Mouse (Mus musculus) stomach, embryonic 16.5 days (tissue): ENCODE data around the gene Midn. TPM values are rescaled to one million over a fixed set of nuclear protein-coding genes. Genes with fewer than 3 reads are reported as not detected.
A peak's percentile ranks its signal among the peaks of the same experiment; 100 is the strongest.

Experiments used
- ATAC-seq: fragments of 200-750 bp; cut with Nextera tagmentation; 2 replicates; pipeline ENCODE4 v1.8.0; 2017; ENCODE audit warnings: moderate number of reproducible peaks, moderate TSS enrichment; ENCODE audit not compliant: insufficient read depth, low FRiP score
- H3K27ac ChIP-seq: fragments of 300-500 bp; sonication (generic); 2 replicates; pipeline ENCODE4 v1.5.1; 2014; ENCODE audit warnings: low read length
- H3K27me3 ChIP-seq: fragments of 300-500 bp; sonication (generic); 2 replicates; pipeline ENCODE4 v1.6.1; 2014; ENCODE audit warnings: low read length, control low read depth, mixed read lengths; ENCODE audit not compliant: control insufficient read depth, insufficient read depth
- H3K36me3 ChIP-seq: fragments of 300-500 bp; sonication (generic); 2 replicates; pipeline ENCODE4 v1.6.1; 2014; ENCODE audit warnings: low read length; ENCODE audit not compliant: control insufficient read depth, insufficient read depth
- H3K4me1 ChIP-seq: fragments of 300-500 bp; sonication (generic); 2 replicates; pipeline ENCODE4 v1.6.1; 2014; ENCODE audit warnings: low read length, control low read depth, mixed read lengths; ENCODE audit not compliant: control insufficient read depth, insufficient read depth
- H3K4me2 ChIP-seq: fragments of 300-500 bp; sonication (generic); 2 replicates; pipeline ENCODE4 v1.6.1; 2014; ENCODE audit warnings: low read depth, low read length, mixed read lengths
- H3K4me3 ChIP-seq: fragments of 300-500 bp; sonication (generic); replicated peaks from 2 replicates; pipeline ENCODE4 v1.5.1; 2014; ENCODE audit warnings: mild to moderate bottlenecking, low read length
- H3K9ac ChIP-seq: fragments of 300-500 bp; sonication (generic); 2 replicates; pipeline ENCODE4 v1.6.1; 2014; ENCODE audit warnings: low read length
- H3K9me3 ChIP-seq: fragments of 300-500 bp; sonication (generic); replicated peaks from 2 replicates; pipeline ENCODE4 v1.6.1; 2016; ENCODE audit warnings: low read length, control low read depth; ENCODE audit not compliant: control insufficient read depth
- WGBS: fragments of 180-500 bp; shearing (Covaris S2); extraction: QIAGEN DNeasy Blood & Tissue Kit; methylation state at CpG from one replicate; pipeline ENCODE4 v1.1.7; 2014; 5-methylcytosine and 5-hydroxymethylcytosine counted together
- polyA plus RNA-seq: library from polyadenylated mRNA; unstranded; fragments of >200 nt; fragmentation: Nextera tagmentation; extraction: Ambion mirVana; gene quantifications from 2 replicates; pipeline ENCODE4 v1.2.1, GENCODE M21; 2015

Gene Midn
- polyA plus RNA-seq, 1 experiment from 2014 or later: 9.8 TPM

- peaks cover 20% of the 10 kb centered on the region for H3K36me3 ChIP-seq
- no peak overlapping the region for H3K27ac ChIP-seq
- no peak overlapping the region for H3K9ac ChIP-seq
- peaks cover 29% of the 10 kb centered on the region for H3K4me1 ChIP-seq
- peaks cover 3% of the 10 kb centered on the region; the same call in 1 of the 2 replicates for H3K27me3 ChIP-seq
- no peak overlapping the region for H3K4me2 ChIP-seq
- ATAC-seq: no peak
- H3K4me3 ChIP-seq: no peak overlapping the region
- 69% methylated on average over 8 of the region's 8 CpGs for WGBS
- no peaks in the 10 kb centered on the region for H3K9me3 ChIP-seq
These were observed 14.7 kb upstream of the Midn start for GRCm38 (mm10) chr10:80133226-80133849.

DNA sequence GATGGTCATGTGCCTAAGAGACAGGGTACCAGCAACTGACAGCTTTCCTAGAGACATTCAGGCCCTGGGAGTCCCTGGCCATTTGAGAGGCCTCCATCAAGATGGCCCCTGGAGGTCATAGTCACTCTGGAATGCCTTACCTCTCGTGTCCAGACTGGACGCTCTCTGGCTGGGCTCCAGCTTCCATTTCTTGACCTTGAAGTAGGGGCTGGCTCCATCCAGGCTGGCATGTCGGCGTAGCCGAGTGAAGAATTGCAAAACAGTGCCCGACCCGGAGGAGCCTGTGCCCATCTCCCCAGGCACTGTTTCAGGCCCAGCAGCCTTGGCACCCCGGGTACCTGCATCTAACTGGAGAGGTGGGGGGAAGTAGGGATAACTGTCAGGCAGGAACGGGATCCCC is 13.7 kb upstream of the Midn start:
- 91% methylated on average over 9 of the region's 9 CpGs for WGBS
- Histone ChIP-seq H3K36me3 (peaks cover 10% of the 10 kb centered on the region), H3K4me3 (no peak overlapping the region), H3K4me1 (peaks cover 35% of the 10 kb centered on the region), H3K9ac (no peak overlapping the region), H3K27me3 (peaks cover 3% of the 10 kb centered on the region; the same call in 1 of the 2 replicates), H3K27ac (no peak overlapping the region), H3K4me2 (no peak overlapping the region), H3K9me3 (no peaks in the 10 kb centered on the region)
- ATAC-seq: no peak

GRCm38 (mm10) chr10:80135161-80135560 is 12.9 kb upstream of the Midn start:
- no peak overlapping the region for H3K4me2 ChIP-seq
- no peaks in the 10 kb centered on the region for H3K9me3 ChIP-seq
- peaks cover 8% of the 10 kb centered on the region for H3K36me3 ChIP-seq
- no peak overlapping the region for H3K9ac ChIP-seq
- H3K27ac ChIP-seq: no peak overlapping the region
- H3K4me3 ChIP-seq: no peak overlapping the region
- H3K27me3 ChIP-seq: peaks cover 3% of the 10 kb centered on the region; the same call in 1 of the 2 replicates
- H3K4me1 ChIP-seq: peaks cover 35% of the 10 kb centered on the region
- WGBS: 77% methylated on average over 10 of the region's 10 CpGs
- no peak for ATAC-seq

DNA sequence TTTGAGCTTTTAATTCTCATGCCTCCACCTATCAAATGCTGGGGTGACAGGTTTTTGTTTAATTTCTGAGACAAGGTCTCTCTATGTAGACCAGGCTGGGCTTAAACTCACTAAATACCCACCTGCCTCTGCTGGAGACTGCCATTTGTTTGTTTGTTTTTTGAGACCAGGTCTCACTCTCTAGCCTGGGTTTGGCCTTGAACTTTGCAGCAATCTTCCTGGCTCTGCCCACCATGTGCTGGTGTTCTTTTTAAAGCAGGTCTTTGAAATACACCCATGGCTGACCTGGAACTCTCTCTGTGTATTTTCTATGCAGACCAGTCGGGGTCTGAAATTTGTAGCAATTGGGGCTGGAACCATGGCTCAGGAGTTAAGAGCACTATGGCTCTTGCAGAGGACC is 12.4 kb upstream of the Midn start:
- H3K27ac ChIP-seq: no peak overlapping the region
- 0 out of 2 replicates have a peak, but pooled peaks cover 3% of the 10 kb centered on the region for H3K36me3 ChIP-seq
- H3K4me1 ChIP-seq: peaks cover 34% of the 10 kb centered on the region
- no peak for ATAC-seq
- no peak overlapping the region for H3K4me3 ChIP-seq
- 88% methylated on average over 1 of the region's 1 CpGs for WGBS
- no peaks in the 10 kb centered on the region for H3K9me3 ChIP-seq
- no peak overlapping the region for H3K9ac ChIP-seq
- peaks cover 3% of the 10 kb centered on the region; the same call in 1 of the 2 replicates for H3K27me3 ChIP-seq
- H3K4me2 ChIP-seq: no peak overlapping the region

- peaks cover 3% of the 10 kb centered on the region; the same call in 1 of the 2 replicates for H3K27me3 ChIP-seq
- H3K9me3 ChIP-seq: no peaks in the 10 kb centered on the region
- ATAC-seq: no peak
- 0 out of 2 replicates have a peak, but pooled peaks cover 3% of the 10 kb centered on the region for H3K36me3 ChIP-seq
- WGBS: 23% methylated on average over 41 of the region's 49 CpGs
- H3K27ac ChIP-seq: peak overlapping the region; percentile 82; the same call in 1 of the 2 replicates
- H3K9ac ChIP-seq: peak overlapping the region; percentile 60
- H3K4me1 ChIP-seq: peaks cover 30% of the 10 kb centered on the region
- H3K4me3 ChIP-seq: peak overlapping the region; percentile 67
- peak overlapping the region; percentile 99 for H3K4me2 ChIP-seq
These were observed 11.7 kb upstream of the Midn start for GRCm38 (mm10) chr10:80136179-80136951.

DNA sequence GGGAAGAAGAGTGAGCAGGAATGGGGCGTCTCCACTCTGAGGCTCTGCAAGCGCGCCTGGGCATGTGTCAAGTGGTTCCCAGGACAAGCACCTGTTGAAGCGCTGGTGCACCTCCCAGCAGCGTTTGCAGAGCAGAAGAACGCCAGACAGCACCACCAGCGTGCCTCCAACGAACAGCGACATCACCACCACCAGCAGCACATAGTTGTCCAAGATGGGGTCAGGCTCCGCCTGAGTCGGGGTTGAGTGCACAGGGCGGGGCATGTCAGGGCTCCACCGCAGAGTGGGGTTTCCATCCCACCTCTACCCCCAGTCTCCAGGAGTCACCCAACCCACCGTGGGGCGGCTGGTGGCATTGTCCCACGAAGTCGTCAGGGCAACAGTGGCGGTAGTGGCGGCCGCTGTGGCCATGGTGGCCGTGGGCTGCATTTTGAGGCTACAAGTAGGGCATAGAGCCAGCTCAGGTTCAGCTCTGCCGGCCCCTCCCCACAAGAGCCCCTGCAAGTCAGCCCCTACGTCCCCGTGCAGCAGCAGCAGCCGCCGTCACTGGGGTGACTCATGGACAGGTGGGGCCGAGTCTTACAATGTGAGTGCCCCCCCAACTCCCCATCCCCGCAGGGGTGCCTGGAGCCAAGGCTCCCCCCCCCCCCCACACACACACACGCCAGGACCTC is 11.0 kb upstream of the Midn start:
- WGBS: 5% methylated on average over 29 of the region's 29 CpGs
- Histone ChIP-seq H3K9me3 (no peaks in the 10 kb centered on the region), H3K4me1 (peaks cover 28% of the 10 kb centered on the region), H3K9ac (peak overlapping the region; percentile 60), H3K36me3 (0 out of 2 replicates have a peak, but pooled peaks cover 3% of the 10 kb centered on the region), H3K27ac (peak overlapping the region; percentile 82), H3K4me2 (peak overlapping the region; percentile 99), H3K4me3 (peak overlapping the region; percentile 67), H3K27me3 (peaks cover 3% of the 10 kb centered on the region; the same call in 1 of the 2 replicates)
- no peak for ATAC-seq

GRCm38 (mm10) chr10:80137626-80138552 is 10.2 kb upstream of the Midn start:
- 6% methylated on average over 24 of the region's 33 CpGs for whole genome bisulfite sequencing
- Histone ChIP-seq H3K36me3 (no peaks in the 10 kb centered on the region), H3K27ac (peak overlapping the region; percentile 82), H3K27me3 (peaks cover 3% of the 10 kb centered on the region; the same call in 1 of the 2 replicates), H3K9me3 (no peaks in the 10 kb centered on the region), H3K4me2 (peak overlapping the region; percentile 99), H3K4me1 (peaks cover 31% of the 10 kb centered on the region), H3K9ac (peak overlapping the region; percentile 86), H3K4me3 (peak overlapping the region; percentile 67)
- ATAC-seq: no peak
